Mouse (Mus musculus) kidney, embryonic 16.5 days (tissue): ENCODE results near the gene Rpl3l. TPM values are rescaled to one million over a fixed set of nuclear protein-coding genes. Genes with fewer than 3 reads are reported as not detected.

Experiments
- ATAC-seq: fragments of 200-750 bp; cut with Nextera tagmentation; 2 replicates; pipeline ENCODE4 v1.8.0; 2017; ENCODE audit warnings: moderate TSS enrichment; ENCODE audit not compliant: low FRiP score, low TSS enrichment
- H3K27ac ChIP-seq: fragments of 300-500 bp; sonication (generic); 2 replicates; pipeline ENCODE4 v1.5.1; 2014; ENCODE audit warnings: low read length
- H3K27me3 ChIP-seq: fragments of 300-500 bp; sonication (generic); 2 replicates; pipeline ENCODE4 v1.6.1; 2014; ENCODE audit warnings: low read length, control low read depth, mixed read lengths; ENCODE audit not compliant: insufficient read depth
- H3K36me3 ChIP-seq: fragments of 300-500 bp; sonication (generic); 2 replicates; pipeline ENCODE4 v1.6.1; 2014; ENCODE audit warnings: low read length, control low read depth, mixed read lengths; ENCODE audit not compliant: insufficient read depth
- H3K4me1 ChIP-seq: fragments of 300-500 bp; sonication (generic); 2 replicates; pipeline ENCODE4 v1.6.1; 2014; ENCODE audit warnings: low read length, control low read depth, mixed read lengths; ENCODE audit not compliant: insufficient read depth
- H3K4me2 ChIP-seq: fragments of 300-500 bp; sonication (generic); replicated peaks from 2 replicates; pipeline ENCODE4 v1.6.1; 2014; ENCODE audit warnings: low read depth, low read length
- H3K4me3 ChIP-seq: fragments of 300-500 bp; sonication (generic); 2 replicates; pipeline ENCODE4 v1.5.1; 2014; ENCODE audit warnings: mild to moderate bottlenecking, low read length
- H3K9ac ChIP-seq: fragments of 300-500 bp; sonication (generic); replicated peaks from 2 replicates; pipeline ENCODE4 v1.6.1; 2014; ENCODE audit warnings: low read length
- H3K9me3 ChIP-seq: fragments of 300-500 bp; sonication (generic); 2 replicates; pipeline ENCODE4 v1.6.1; 2016; ENCODE audit warnings: low read length, control low read depth
- WGBS: fragments of 180-500 bp; shearing (Covaris S2); extraction: QIAGEN DNeasy Blood & Tissue Kit; methylation state at CpG from one replicate; pipeline ENCODE4 v1.1.7; 2014; 5-methylcytosine and 5-hydroxymethylcytosine counted together
- polyA plus RNA-seq: library from polyadenylated mRNA; unstranded; fragments of >200 nt; fragmentation: Nextera tagmentation; extraction: Ambion mirVana; gene quantifications from 2 replicates; pipeline ENCODE4 v1.2.1, GENCODE M21; 2015

The Rpl3l gene
- polyA plus RNA-seq, 1 experiment from 2014 or later = 0.15 TPM

DNA sequence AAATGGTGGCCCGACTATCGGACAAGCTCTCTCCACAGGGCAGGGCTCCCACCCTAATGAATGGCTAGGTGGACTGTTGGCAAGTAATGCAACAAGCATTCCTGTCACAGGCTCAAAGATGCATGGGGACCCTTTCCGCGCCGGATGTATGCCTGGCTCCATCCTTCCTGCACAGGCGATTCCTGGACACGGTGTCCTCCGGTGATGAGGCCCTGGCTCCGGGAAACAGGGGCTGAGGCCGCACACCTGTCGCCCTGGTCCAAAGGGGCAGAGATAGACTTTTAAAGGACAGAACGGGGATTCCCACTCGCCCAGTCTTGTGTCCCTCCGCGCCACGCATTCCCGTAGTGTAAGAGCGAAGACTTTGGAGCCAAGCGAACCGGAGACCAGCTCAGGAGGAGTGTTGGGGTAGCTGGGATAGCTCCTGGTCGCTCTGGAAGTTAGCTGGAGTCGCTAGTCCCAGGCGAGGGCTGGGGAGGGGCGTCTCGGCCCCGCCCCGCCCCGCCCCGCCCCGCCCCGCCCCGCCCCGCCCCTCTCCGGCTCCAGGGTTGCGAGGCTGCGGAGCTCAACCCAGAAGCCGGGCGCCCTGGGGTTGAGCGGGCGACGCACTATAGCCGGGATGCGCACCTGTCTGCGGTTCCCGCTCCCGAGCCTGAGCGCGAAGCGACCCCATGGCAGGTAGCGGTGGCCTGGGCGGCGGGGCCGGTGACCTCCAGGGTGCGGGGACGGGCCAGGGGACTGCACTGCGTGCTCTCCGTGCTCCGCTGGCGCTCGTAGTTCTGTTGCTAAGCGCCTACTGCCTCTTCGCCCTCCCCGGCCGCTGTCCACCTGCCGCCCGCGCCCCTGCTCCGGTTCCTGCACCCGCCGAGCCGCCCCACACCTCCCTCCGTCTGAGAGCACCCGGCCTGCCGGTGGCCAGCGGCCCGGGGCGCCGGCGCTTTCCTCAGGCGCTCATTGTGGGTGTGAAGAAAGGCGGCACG, 25.1 kb downstream of the Rpl3l start, which contains the start of gene Hs3st6:
Hs3st6 (plus strand) TSS at position 574 of the 980 bp plus-strand sequence.
- Histone ChIP-seq H3K4me3 (peak within 1 kb of the TSS; percentile 67), H3K27me3 (peaks cover 52% of the 10 kb centered on the region), H3K4me1 (peaks cover 24% of the 10 kb centered on the region), H3K9me3 (no peaks in the 10 kb centered on the region), H3K36me3 (no peaks in the 10 kb centered on the region), H3K9ac (peak within 1 kb of the TSS; percentile 71), H3K4me2 (peak within 1 kb of the TSS; percentile 96), H3K27ac (no peak within 1 kb of the TSS; the same call in 1 of the 2 replicates)
- ATAC-seq = peak; percentile 92
- under 1% methylated on average over 58 of the region's 82 CpGs for WGBS

DNA sequence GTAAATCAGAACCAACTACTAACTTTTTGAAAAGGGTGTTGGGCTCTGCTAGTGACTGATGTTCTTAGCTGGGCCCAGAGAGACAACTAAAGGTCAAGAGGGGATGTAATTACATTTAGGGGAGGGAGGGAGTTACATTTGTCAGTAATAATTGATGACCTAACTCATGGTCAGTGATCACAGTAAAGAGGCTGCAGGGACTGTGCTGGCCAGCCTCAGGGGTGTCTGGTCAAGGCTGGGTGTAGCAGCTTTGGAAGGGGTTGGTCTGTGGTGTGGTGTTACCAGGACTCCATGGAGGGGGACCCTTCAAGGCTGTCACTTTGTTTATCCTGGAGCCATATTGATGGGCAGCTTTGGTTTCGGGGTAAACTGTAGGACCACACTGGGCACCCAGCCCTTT, 29.8 kb downstream of the Rpl3l start:
- Histone ChIP-seq H3K27me3 (peaks cover 27% of the 10 kb centered on the region), H3K4me1 (peaks cover 37% of the 10 kb centered on the region), H3K27ac (no peak overlapping the region), H3K9ac (no peak overlapping the region), H3K4me3 (no peak overlapping the region), H3K9me3 (no peaks in the 10 kb centered on the region), H3K4me2 (no peak overlapping the region), H3K36me3 (no peaks in the 10 kb centered on the region)
- ATAC-seq = 0 out of 2 replicates have a peak, but pooled peaks have one; percentile 32
- WGBS = 78% methylated on average over 1 of the region's 1 CpGs

- no peak overlapping the region for H3K4me2 ChIP-seq
- peak overlapping the region; percentile 81 for H3K27ac ChIP-seq
- no peak overlapping the region for H3K9ac ChIP-seq
- H3K36me3 ChIP-seq = no peaks in the 10 kb centered on the region
- peaks cover 42% of the 10 kb centered on the region for H3K4me1 ChIP-seq
- no peaks in the 10 kb centered on the region for H3K27me3 ChIP-seq
- H3K4me3 ChIP-seq = no peak overlapping the region
- WGBS = 30% methylated on average over 5 of the region's 5 CpGs
- ATAC-seq = peak; percentile 63
- no peaks in the 10 kb centered on the region for H3K9me3 ChIP-seq
Observed at GRCm38 (mm10) chr17:24761121-24761520, 33.5 kb downstream of the Rpl3l start.

DNA sequence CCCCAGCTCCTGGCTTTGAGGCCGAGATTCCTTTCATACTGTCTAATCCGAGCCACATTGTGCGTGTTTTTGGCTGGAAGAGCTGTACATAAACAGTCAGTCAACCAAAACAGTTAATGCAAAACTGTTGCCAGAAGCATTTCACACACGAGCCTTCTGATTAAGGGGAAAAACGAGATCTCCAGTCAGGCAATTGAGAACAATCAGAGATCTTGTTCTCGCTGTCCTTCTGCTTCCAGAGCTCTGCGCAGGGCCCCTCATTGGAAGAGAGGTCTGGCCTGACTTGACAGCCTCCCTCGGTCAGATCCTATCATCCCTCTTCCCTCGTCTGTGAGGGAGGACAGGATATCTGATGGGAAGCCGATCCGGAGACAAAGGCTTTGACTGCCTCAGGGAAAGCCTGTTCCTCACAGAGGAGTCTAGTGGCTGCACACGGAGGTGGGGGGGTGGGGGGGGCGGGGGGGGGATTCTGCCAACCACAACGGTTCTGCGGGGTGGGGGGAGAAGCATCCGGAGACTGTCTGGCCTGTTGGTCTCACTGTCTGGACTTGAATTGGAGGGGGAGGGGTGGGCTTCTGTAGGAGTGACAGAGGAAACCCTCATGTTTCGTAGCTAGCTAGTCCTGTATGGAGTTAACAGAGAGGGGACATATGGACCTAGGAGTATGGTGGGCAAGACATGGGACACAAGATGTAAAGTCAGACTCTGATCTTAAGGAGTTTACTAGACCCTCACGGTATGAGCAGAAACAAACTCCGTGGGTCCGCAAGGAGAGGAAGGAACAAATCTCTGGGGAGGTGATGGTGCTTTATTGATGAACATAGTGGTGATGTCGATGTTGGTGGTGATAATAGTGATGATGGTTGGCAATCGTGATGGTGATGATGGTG, 37.6 kb downstream of the Rpl3l start:
- H3K36me3 ChIP-seq = no peaks in the 10 kb centered on the region
- peak; percentile 60 for ATAC-seq
- H3K4me1 ChIP-seq = peaks cover 63% of the 10 kb centered on the region
- peak overlapping the region; percentile 33 for H3K4me2 ChIP-seq
- H3K27ac ChIP-seq = peak overlapping the region; percentile 90
- H3K9ac ChIP-seq = peak overlapping the region; percentile 44
- H3K4me3 ChIP-seq = no peak overlapping the region
- no peaks in the 10 kb centered on the region for H3K27me3 ChIP-seq
- no peaks in the 10 kb centered on the region for H3K9me3 ChIP-seq
- 28% methylated on average over 21 of the region's 22 CpGs for WGBS

DNA sequence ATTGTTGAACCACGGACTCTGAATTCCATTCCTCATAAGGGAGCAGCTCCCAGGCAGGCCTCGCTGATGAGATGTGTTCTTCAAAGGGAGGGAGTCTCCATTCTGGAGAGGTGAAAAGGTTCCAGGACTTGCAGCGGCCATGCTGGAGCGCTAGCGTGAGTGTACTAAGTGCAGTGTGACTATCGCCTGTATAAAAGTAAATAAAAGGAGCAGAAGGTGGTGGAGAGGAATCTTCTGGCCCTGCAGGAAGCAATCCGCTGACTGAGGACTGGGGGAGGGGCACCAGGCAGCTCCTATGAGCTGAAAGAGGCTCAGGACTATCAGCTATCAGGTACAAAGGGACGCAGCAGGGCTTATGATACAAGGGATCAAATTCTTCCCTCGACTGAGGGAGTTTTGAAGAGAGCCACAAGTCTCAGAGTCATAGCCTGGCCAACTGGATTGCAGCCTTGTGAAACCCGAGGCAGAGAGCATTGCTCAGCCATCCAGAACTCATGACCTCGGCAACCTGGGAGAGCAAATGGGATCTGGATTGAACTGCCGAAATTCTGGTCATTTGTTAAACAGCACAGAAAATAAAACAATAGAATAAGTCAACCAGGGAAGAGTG, 38.8 kb downstream of the Rpl3l start:
- Histone ChIP-seq H3K27ac (peak overlapping the region; percentile 90), H3K4me1 (peaks cover 62% of the 10 kb centered on the region), H3K4me2 (no peak overlapping the region; the same call in 1 of the 2 replicates), H3K36me3 (no peaks in the 10 kb centered on the region), H3K9ac (no peak overlapping the region), H3K9me3 (no peaks in the 10 kb centered on the region), H3K4me3 (no peak overlapping the region), H3K27me3 (no peaks in the 10 kb centered on the region)
- peak; percentile 78 for ATAC-seq
- 10% methylated on average over 12 of the region's 12 CpGs for WGBS

GRCm38 (mm10) chr17:24769146-24769545, 41.5 kb downstream of the Rpl3l start:
- H3K27ac ChIP-seq = no peak overlapping the region
- peaks cover 48% of the 10 kb centered on the region for H3K4me1 ChIP-seq
- no peaks in the 10 kb centered on the region for H3K27me3 ChIP-seq
- no peak overlapping the region for H3K9ac ChIP-seq
- no peaks in the 10 kb centered on the region for H3K36me3 ChIP-seq
- ATAC-seq = no peak
- H3K9me3 ChIP-seq = peaks cover 6% of the 10 kb centered on the region
- H3K4me3 ChIP-seq = no peak overlapping the region
- no peak overlapping the region for H3K4me2 ChIP-seq
- WGBS = 41% methylated on average over 3 of the region's 3 CpGs

- WGBS = 89% methylated on average over 5 of the region's 5 CpGs
- H3K27me3 ChIP-seq = no peaks in the 10 kb centered on the region
- H3K9me3 ChIP-seq = peaks cover 6% of the 10 kb centered on the region
- ATAC-seq = no peak
- H3K4me3 ChIP-seq = no peak overlapping the region
- H3K27ac ChIP-seq = no peak overlapping the region
- no peaks in the 10 kb centered on the region for H3K36me3 ChIP-seq
- H3K4me2 ChIP-seq = no peak overlapping the region
- no peak overlapping the region for H3K9ac ChIP-seq
- peaks cover 9% of the 10 kb centered on the region; the same call in 1 of the 2 replicates for H3K4me1 ChIP-seq
Observed at GRCm38 (mm10) chr17:24773241-24773640, 45.6 kb downstream of the Rpl3l start.

GRCm38 (mm10) chr17:24775173-24775572, 47.6 kb downstream of the Rpl3l start:
- Histone ChIP-seq H3K4me3 (no peak overlapping the region), H3K9ac (no peak overlapping the region), H3K4me2 (no peak overlapping the region), H3K27me3 (no peaks in the 10 kb centered on the region), H3K9me3 (peaks cover 6% of the 10 kb centered on the region), H3K4me1 (no peaks in the 10 kb centered on the region), H3K27ac (no peak overlapping the region), H3K36me3 (no peaks in the 10 kb centered on the region)
- WGBS = 80% methylated on average over 8 of the region's 8 CpGs
- ATAC-seq = no peak

- Histone ChIP-seq H3K9me3 (peaks cover 6% of the 10 kb centered on the region), H3K9ac (no peak overlapping the region), H3K4me1 (no peaks in the 10 kb centered on the region), H3K4me3 (no peak overlapping the region), H3K4me2 (no peak overlapping the region), H3K27me3 (no peaks in the 10 kb centered on the region), H3K27ac (no peak overlapping the region), H3K36me3 (no peaks in the 10 kb centered on the region)
- WGBS = 56% methylated on average over 2 of the region's 2 CpGs
- ATAC-seq = no peak
Observed at GRCm38 (mm10) chr17:24777073-24777472, 49.5 kb downstream of the Rpl3l start.
